Mouse (Mus musculus) heart, postnatal 0 days (tissue): Measurements from ENCODE around the gene Rgma.

Source experiments
- CTCF ChIP-seq: IDR thresholded peaks from 2 replicates; pipeline ENCODE4 v1.5.1; 2016; ENCODE audit warnings: antibody characterized with exemption, control low read depth, low read depth
- EP300 ChIP-seq: IDR thresholded peaks from 2 replicates; pipeline ENCODE4 v1.6.1; 2016; ENCODE audit warnings: antibody characterized with exemption, low read depth

- TF ChIP-seq CTCF (no peak), EP300 (no peak)
Measured at GRCm38 (mm10) chr7:73355229-73355628, 20.1 kb upstream of the Rgma start.
